Mouse (Mus musculus) lung, postnatal 25 days (tissue): ENCODE results near the gene Olfr288.
A peak's percentile ranks its signal among the peaks of the same experiment; 100 is the strongest.

ENCODE experiments used
- DNase-seq: peaks from one replicate; pipeline ENCODE4 v3.0.0; 2022; ENCODE audit warnings: low spot score

The Olfr288 gene

DNA sequence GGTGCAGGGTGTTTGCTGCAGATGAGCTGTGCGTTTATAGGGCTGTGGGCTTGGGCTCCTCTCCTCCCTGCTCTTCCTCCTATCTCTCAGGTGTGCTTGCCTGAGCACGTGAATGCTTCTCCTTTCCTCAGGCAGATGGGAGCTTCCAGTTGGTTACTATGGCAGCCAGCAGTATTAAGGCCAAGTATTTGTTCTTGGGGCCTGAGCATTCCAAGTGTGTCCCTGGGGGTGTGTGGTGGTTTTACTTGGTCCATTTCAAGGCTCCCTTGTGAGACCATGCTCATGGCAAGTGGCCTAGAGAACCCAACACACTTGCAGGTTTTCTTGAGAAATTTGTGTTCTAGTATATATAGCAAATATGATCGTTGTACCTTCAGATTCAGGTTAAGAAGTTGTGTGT, at the start of gene Olfr288:
TSS of gene Olfr288 (minus strand) at position 101 of the 400 bp plus-strand sequence.
- no peak for DNase-seq

- DNase-seq = no peak
Measured at GRCm38 (mm10) chr15:98235442-98235841, 40.1 kb upstream of the Olfr288 start.

- DNase-seq = no peak
Measured at GRCm38 (mm10) chr15:98234350-98234749, 39.0 kb upstream of the Olfr288 start, which contains the start of gene Olfr286. Gene Olfr286 (minus strand): TSS chr15:98234450.

- DNase-seq = no peak
Measured at GRCm38 (mm10) chr15:98226096-98226495, 30.8 kb upstream of the Olfr288 start.

DNA sequence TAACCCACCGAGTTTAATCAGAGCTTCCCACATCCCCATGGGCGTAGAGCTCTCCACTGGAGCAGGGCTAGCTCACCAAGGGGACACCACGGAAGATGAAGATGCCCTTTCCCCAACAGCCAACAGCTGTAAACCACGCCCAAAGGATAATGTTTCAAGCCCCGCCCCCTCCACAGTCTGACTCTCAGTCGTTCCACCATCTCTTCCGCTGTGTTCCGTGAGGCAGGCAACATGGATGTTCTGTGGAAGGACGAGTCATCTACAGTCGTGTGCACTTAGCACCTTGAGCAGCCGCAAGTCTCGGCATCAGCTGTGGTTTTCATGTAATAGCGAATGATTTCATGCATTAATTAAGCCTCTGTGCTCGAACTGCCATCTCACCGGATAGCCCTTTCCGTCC, 30.3 kb upstream of the Olfr288 start:
- no peak for DNase-seq

DNA sequence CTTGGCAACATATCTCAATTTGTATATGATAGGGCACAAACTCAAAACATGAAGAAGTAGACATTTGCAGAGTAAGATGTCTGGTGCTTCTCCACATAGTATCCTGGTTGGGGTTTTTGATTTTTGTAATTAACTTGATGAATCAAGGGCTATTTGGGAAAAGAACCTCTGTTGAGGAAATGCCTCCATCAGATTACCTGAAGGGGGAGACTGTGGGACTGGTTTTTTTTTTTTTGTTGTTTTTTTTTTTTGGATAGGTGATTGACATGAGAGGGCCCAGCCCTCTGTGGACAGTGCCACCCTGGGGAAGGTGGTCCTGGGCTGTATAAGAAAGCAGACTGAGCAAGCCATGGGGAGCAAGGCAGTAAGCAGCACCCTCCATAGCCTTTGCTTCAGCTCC, 27.0 kb upstream of the Olfr288 start:
- no peak for DNase-seq

GRCm38 (mm10) chr15:98220877-98221276, 25.5 kb upstream of the Olfr288 start, which contains the start of the genes Gm44579 and Olfr287:
Gene Gm44579 (minus strand): TSS chr15:98220977.
Gene Olfr287 (minus strand): TSS chr15:98221056.
- DNase-seq = no peak

- peak; percentile 16 for DNase-seq
Measured at GRCm38 (mm10) chr15:98214130-98214529, 18.8 kb upstream of the Olfr288 start.

- peak; percentile 13 for DNase-seq
Measured at GRCm38 (mm10) chr15:98213336-98213870, 18.1 kb upstream of the Olfr288 start.

DNA sequence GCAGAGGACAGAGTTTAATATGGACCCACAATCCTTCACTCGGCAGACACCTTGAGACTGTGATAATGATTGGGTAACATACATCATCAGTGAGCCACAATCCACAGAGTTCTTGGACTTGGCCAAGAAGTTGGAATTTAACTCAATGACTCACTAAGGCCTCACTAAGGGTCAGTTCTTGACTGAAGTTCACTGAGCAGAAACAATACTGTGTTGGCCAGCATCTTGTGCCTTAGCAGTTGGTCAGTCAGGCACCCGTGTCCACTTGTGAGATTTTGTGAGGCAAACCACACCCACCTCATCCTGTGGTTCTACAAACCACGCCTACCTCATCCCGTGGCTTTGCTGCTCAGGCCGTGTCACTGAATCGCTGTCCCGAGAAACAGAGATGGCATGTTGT, 14.3 kb upstream of the Olfr288 start:
- no peak for DNase-seq

- DNase-seq = no peak
Measured at GRCm38 (mm10) chr15:98184456-98184855, 10.9 kb downstream of the Olfr288 start.

DNA sequence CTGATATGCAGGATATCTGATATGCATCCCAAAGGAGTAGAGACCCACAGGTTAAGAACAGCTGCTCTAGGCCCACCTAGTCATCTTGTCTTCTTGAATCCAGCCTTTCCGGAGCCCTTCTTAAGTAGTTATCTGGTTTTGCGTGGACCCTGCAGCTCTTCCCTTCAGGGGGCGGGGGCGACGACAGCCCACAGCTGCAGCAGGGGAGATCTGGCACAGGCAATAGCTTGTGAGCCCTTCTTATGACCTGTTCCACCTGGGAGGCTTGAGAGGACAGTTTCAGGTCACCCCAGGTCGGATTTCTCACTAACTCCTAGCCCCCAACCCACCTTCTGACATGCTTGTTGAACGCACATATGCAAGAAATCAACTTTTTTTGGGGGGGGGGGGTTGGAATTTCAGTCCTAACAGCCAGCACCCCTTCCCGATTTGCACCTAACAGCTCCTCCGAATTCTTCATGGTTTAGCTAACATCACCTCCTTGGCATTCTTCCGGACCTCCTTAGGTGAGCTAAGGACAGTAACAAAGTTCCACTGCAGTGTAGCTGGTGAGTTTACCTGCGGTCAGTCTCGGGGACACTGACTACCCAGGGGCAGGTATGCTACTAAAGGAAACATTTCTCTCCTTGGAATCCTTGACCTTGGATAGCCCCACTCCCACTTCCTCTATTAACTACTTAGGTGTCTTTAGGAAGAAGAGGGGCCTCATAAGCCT, 13.3 kb downstream of the Olfr288 start:
- no peak for DNase-seq

DNA sequence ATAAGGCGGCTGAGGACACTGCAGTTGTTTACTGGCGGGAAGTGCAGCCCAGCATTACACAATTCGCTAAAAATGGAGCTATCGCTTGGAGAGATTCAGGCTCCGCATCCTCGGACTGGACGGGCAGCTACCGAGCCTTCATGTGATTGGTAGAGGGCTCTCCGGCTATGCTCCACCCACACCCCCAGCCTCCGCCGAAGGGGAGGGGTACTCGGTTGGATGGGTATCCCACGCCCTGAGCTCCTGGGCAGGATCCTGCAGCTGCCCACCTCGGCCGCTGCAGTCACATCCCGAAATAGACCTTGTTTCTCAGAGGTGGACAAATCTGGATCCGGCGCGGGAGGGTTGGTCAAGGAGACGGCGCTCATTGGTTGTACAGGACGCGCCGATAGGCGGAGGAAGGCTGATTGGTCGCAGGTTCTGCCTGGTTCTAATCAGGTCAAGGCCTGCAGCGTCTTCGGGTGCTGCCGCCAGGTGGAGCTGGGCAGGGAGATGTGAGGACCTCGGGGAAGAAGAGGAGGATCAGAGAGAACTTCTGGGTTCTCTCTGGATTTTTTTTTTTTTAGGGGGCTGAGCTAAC, 14.1 kb downstream of the Olfr288 start:
- DNase-seq = peak; percentile 93

GRCm38 (mm10) chr15:98180567-98181131, 14.7 kb downstream of the Olfr288 start:
- DNase-seq = no peak

DNA sequence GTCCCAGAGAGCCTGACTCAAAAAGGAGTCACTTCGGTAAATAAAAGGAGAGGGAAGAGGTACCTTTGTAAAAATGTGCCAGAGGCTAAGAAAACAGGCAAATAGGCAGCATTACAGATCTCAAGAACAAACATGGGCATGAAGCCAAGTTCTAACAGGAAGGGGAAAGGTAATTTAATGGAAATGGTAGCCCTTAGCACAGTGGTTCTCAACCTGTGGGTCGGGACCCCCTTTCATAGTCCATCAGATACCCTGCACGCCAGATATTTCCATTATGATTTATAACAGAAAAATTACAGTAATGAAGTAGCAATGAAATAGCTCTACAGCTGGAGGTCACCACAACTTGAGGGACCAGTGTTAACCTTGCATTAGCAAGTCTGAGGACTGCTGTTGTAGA, 18.0 kb downstream of the Olfr288 start:
- no peak for DNase-seq

GRCm38 (mm10) chr15:98173821-98174220, 21.5 kb downstream of the Olfr288 start:
- peak; percentile 24 for DNase-seq

DNA sequence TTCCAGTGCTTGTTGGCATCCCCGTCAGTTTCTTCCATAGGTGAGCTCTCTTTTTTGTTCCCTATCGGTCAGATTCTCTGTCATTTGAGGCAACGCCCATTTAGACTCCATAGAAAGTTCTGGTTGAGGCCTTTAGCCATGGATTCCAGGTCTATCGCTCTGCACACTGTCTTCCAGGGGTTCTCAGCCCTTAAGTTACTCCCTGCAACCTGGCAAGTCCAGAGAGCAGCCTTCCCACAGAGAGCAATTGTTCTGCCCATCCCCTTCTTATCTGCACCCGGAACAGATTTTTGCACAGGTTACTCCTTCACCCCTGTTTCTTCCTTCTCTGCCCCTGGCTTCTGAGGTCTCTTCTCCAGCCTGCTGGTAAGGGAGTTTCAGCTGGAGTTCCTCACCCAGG, 23.2 kb downstream of the Olfr288 start:
- no peak for DNase-seq

GRCm38 (mm10) chr15:98170917-98171316, 24.4 kb downstream of the Olfr288 start:
- DNase-seq = no peak

DNA sequence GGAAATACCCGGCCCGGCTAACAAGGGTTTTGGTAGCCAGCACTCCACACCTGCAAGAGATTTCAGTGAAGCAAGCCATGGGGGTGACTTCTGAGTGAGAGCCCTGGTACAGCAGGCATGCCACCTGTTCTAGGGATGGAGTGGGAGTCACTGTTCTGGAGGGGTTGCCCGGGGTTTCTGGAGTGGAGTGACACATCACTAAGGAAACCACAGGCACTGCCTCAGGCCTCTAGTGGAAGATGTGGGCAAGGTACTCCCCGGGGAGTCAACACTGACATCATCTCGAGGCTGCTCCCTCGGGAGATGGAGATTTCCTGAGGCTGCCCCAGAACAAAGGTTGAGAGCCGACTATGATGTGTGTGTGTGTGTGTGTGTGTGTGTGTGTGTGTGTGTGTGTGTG, 25.0 kb downstream of the Olfr288 start:
- DNase-seq = no peak

DNA sequence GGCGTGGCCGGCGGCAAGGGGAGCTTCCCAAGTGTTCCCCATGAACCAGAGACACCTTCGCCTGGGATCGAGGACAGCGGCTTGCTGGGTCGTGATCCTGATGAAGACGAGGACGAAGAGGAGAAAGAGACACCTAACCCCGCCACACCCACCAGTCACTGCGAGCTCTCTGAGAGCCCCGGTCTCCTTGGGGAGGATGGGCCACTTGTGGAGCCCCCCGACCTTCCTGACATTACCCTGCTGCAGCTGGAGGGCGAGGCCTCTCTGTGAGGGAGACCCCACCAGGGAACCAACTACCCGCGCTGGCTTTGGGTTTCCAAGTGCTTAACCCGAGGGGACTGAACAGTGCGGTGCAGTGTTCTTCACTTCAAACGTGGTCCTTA, 26.7 kb downstream of the Olfr288 start:
- DNase-seq = no peak

DNA sequence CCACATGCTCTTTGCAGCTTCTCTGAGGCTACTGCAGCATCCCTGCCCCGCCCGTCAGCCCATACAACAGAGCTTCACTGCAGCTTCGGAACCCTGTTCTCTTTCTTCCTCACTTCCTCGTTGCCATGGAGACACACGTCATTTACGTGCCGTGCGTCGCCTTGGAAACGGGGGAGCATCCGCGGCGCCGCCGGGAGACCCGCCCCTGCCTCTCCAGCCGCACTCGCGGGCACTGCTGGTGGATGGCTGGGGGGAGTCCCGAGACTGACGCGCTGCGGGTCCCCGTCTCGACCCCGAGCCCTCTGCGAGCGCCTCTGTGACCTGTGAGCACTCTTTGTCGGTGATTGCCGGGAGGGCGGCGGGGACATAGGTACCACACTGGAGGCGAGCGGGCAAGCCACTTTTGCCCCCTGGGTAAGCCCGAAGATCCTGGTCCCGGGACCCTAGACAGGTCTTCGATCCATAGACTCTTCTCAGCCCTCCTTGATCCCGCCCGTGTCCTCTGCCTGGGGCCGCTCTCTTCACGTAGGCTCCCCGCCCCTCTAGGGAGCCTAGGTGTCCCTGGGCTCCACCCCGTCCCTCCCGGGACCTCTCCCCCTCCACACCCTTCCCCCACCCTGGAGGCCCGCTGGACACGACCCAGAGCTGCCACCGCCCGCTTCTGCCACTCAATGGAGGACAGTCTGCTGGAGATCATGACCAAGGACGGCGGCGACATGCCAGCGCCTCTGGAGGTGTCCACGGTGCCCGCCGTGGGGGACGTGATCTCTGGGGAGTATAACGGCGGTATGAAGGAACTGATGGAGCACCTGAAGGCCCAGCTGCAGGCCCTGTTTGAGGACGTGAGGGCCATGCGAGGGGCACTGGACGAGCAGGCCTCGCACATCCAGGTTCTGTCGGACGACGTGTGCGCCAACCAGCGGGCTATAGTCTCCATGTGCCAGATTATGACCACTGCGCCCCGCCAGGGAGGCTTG, 27.4 kb downstream of the Olfr288 start:
- peak; percentile 63 for DNase-seq
